Mouse (Mus musculus): ENCODE results near the gene Msto1.

DNA sequence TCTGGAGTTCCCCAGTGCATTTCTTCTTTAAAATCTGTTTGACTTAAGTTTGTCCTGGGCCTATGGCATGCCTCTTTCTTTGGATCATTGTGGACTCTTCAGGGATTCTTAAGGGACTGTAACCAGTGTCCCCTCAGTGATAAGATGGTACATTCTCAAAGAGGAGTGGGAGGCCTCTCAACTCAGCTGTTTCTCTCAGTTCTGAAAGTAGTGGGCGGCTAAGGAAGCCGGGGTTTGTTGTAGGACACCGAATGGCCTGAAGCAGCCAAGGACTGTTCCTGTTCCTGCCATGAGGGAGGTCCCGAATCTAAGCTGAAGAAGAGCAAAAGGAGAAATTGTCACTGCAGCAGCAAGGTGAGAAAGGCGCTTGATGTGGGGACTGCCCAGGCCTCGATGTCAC is 8.6 kb downstream of the Msto1 start:
- TF ChIP-seq MEF2A (IDR thresholded peaks at IDR 0.05; ENCODE audit: borderline replicate concordance, low read depth, low read length) (no peak), CTCF (conservative IDR thresholded peaks at IDR 0.05 in 1 of 2, IDR thresholded peaks at IDR 0.05 in 1 of 2; ENCODE audit: low read depth in 2 of 2, low read length in 2 of 2) (no peak), SIN3A (IDR thresholded peaks at IDR 0.05; ENCODE audit: low read length) (no peak), POLR2A (IDR thresholded peaks at IDR 0.05; ENCODE audit: low read depth, low read length) (no peak)
